Mouse (Mus musculus): ENCODE measurements around the gene Hist2h3b.
A peak's percentile ranks its signal among the peaks of the same experiment; 100 is the strongest.

Hist2h3b gene

GRCm38 (mm10) chr3:96293787-96294186 lies 25.3 kb downstream of the Hist2h3b start, which contains the start of gene Fcgr1:
TSS of gene Fcgr1 (minus strand) at chr3:96293969.
- DNase-seq (ENCODE audit: low read depth, low spot score): no peak

DNA sequence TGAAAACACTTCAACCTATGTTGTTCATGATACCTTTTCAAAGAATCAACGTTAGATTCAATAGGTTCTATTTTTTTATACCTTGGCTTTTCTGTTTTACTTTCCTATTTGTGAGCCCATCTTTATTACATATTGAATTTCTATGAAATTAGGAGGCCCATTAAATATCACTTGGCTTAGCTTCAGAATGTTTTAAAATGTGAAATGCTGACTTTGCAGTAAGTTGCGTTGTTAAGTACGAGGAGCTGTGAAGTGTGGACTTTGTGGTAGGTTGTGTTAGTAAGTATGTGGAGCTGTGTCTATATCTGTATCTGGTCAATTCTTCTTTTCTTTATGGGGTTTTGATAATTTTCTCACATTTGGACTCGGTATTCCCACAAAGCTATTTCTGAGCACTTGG lies 29.9 kb downstream of the Hist2h3b start:
- no peak for DNase-seq (ENCODE audit: low read depth, low spot score)

- DNase-seq (ENCODE audit: low read depth, low spot score): no peak
These were observed 31.1 kb downstream of the Hist2h3b start for GRCm38 (mm10) chr3:96299562-96299961.

DNA sequence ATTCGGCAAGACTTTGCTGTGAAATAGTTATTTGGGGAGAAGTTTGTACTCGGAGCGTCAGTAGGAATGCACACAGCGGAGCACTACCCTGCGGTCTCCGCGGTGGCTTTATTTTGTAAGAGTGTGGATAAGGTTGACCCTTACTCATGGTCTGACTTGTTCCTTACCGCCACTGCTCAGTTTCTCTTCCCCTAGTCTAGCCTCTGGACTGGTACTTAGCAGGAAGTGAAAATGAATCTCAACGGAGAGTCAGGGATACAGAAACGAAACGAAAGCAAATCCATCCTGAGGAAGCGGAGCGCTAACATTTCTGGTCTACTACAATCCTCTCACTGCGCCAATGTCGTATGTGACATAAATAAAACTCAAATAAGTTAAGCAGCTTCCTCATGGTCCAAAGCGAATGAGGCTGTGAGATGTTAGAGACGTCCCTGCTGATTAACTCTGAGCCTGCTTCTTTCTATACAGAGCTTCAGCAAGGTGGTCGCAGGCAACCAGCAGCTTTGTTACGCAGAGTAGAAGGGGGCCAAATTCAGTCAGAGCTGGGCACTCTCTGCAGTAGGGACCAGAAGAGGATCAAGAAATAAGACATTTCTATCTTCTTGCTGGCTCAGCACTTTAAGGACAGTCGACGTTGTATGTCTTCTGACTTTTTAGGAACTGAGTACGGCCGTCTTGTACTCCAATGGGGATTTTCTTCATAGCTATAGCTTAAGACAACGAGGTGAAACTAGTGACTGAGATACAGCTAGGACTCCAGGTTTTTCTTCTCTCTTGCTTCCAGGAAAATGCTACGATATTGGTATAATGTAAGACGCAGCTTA lies 32.5 kb downstream of the Hist2h3b start:
- DNase-seq (ENCODE audit: low read depth, low spot score): no peak

DNA sequence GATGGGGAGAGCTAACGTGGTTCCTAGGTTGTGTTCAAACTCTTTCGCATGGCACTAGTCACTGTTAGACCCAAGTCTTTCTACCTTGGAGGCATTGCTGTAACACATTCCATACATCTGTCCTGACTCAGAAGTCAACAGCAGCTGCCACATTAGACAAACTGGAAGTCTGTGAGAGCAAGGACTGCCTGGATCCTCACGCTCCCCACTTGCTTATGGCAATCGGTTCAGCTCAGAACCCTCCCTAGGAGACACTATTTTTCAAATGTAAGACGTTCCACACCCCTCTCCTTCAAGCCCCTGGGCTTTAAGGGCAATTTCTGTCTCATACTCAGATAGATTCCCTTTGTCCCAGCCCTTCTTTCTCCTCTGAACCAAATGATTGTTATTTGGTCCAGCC lies 33.6 kb downstream of the Hist2h3b start:
- no peak for DNase-seq (ENCODE audit: low read depth, low spot score)

- DNase-seq (ENCODE audit: low read depth, low spot score): no peak
These were observed 38.1 kb downstream of the Hist2h3b start for GRCm38 (mm10) chr3:96306506-96306905.

GRCm38 (mm10) chr3:96309441-96309840 lies 41.0 kb downstream of the Hist2h3b start:
- DNase-seq (ENCODE audit: low read depth, low spot score): no peak

- peak; percentile 67 for DNase-seq (ENCODE audit: low read depth, low spot score)
These were observed 44.1 kb downstream of the Hist2h3b start for GRCm38 (mm10) chr3:96312341-96313098.

Measured in 3T3-L1 (cell line).